Mouse (Mus musculus): ENCODE data around the gene Ikzf2. TPM values are rescaled to one million over a fixed set of nuclear protein-coding genes. Genes with fewer than 3 reads are reported as not detected.

Gene Ikzf2
- polyA plus RNA-seq (2014; fragmentation: Illumina TruSeq; extraction: RNeasy Lipid Tissue Mini Kit (QIAGEN cat#74804); ENCODE audit: low read depth, low replicate concordance), result 4.4 TPM

DNA sequence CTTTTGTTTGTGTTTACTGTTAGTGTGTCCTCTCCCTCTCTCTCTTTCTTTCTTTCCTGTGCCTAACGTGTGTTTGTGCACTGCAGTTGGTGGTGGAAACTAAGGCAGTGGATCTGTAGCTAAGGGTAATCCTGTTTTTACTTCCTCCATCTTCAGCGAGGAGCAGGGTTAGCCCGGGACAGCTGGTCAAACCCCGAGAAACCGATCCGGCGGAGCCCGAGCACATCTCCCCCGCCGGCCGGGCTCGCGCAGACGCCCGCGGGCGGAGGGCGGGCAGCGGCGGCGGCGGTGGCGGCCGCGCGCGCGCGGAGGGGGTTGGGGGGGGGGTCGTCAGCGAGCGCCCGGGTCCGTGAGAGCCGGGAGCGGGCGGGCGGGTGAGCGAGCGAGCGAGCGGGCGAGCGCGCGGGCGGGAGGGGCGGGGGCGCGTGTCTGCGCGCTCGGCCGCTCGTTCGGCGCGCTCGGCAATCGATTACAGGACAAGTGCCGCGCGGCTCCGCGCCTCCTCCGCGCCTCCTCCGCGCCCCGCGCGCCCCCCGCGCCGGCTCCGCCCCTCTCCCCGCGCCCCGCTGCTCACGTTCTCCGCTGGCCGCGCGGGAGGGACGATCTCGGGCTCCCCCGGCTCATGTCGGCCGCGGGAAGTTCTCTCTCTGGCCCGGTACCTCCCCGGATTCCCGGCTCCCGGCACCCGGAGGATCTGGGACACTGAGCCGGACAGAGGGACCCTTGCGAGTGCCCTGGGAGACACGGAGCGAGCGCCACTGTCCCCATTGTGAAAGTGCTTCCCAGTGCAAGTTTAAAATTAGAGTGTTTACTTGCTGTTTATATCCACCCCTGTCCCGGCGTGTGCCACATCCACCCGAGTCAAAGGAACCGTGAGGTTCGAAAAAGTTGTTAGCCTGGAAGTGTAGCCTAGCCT is at the start of gene Ikzf2:
Gene Ikzf2, minus strand, starts transcription at position 170 of the 916 bp plus-strand sequence.

Other genes starting within 250 kb of the Ikzf2 start
- not detected for gene Spag16, start 139.7 kb upstream of the Ikzf2 start, polyA plus RNA-seq (2014; fragmentation: Illumina TruSeq; extraction: RNeasy Lipid Tissue Mini Kit (QIAGEN cat#74804); ENCODE audit: low read depth, low replicate concordance)